Mouse (Mus musculus) heart, adult 9 months (tissue): ENCODE measurements at regions not wholly inside any gene's neighbourhood (a gene's known extent, or its start where the extent isn't known, plus 50 kb on each side); places are given as distances from the start of the nearest gene placed in this dataset.
A peak's percentile ranks its signal among the peaks of the same experiment; 100 is the strongest.

Experiments
- DNase-seq, 2 experiments: peaks; one replicate each; pipeline ENCODE4 v3.0.0; 2022; ENCODE audit warnings: low spot score in 2 of 2

- no peak for DNase-seq
Measured at GRCm38 (mm10) chr14:68806646-68807045, 487.5 kb downstream of the Synb start.

- no peak for DNase-seq
Measured at GRCm38 (mm10) chr14:68784395-68784794, 509.7 kb downstream of the Synb start.

GRCm38 (mm10) chr14:68783216-68783615 is 510.9 kb downstream of the Synb start:
- DNase-seq = no peak

GRCm38 (mm10) chr14:68770411-68770810 is 523.7 kb downstream of the Synb start:
- DNase-seq = no peak

- peak; percentile 57 to 78 for DNase-seq
Measured at GRCm38 (mm10) chr14:68762916-68763315, 531.2 kb downstream of the Synb start.

- DNase-seq = no peak
Measured at GRCm38 (mm10) chr14:68744661-68745060, 549.4 kb downstream of the Synb start.

- DNase-seq = no peak
Measured at GRCm38 (mm10) chr14:68738474-68738873, 555.6 kb downstream of the Synb start.

GRCm38 (mm10) chr14:68735756-68736155 is 558.3 kb downstream of the Synb start:
- DNase-seq = peak; percentile 16 to 56

- no peak for DNase-seq
Measured at GRCm38 (mm10) chr14:68721156-68721555, 572.9 kb downstream of the Synb start.

GRCm38 (mm10) chr14:68719429-68720160 is 574.5 kb downstream of the Synb start:
- peak in 1 of 2 experiments; percentile 7 for DNase-seq

GRCm38 (mm10) chr14:68718846-68719245 is 575.3 kb downstream of the Synb start:
- no peak for DNase-seq
